Mouse (Mus musculus) limb, embryonic 15.5 days (tissue): Measurements from ENCODE around the gene Mbnl1. TPM values are rescaled to one million over a fixed set of nuclear protein-coding genes. Genes with fewer than 3 reads are reported as not detected.
"Not testable (repeated sequence)": the region's sequence is repeated elsewhere in the genome, so short reads cannot be mapped to it uniquely, and the experiment has no call there.

Experiments used
- ATAC-seq: fragments of 200-750 bp; cut with Nextera tagmentation; 2 replicates; pipeline ENCODE4 v1.8.0; 2017; ENCODE audit warnings: low read depth, moderate TSS enrichment; ENCODE audit not compliant: insufficient number of reproducible peaks, low FRiP score, low TSS enrichment
- H3K27ac ChIP-seq: fragments of 300-500 bp; sonication (generic); 2 replicates; pipeline ENCODE4 v1.5.1; 2015; ENCODE audit warnings: moderate library complexity, mild to moderate bottlenecking, inconsistent platforms
- H3K27me3 ChIP-seq: fragments of 300-500 bp; sonication (generic); 2 replicates; pipeline ENCODE4 v1.6.1; 2015; ENCODE audit warnings: inconsistent platforms
- H3K36me3 ChIP-seq: fragments of 300-500 bp; sonication (generic); 2 replicates; pipeline ENCODE4 v1.6.1; 2015; ENCODE audit warnings: inconsistent platforms
- H3K4me1 ChIP-seq: fragments of 300-500 bp; sonication (generic); 2 replicates; pipeline ENCODE4 v1.6.1; 2015; ENCODE audit warnings: inconsistent platforms
- H3K4me2 ChIP-seq: fragments of 300-500 bp; sonication (generic); 2 replicates; pipeline ENCODE4 v1.6.1; 2015; ENCODE audit warnings: mild to moderate bottlenecking, inconsistent platforms
- H3K4me3 ChIP-seq: fragments of 300-500 bp; sonication (generic); 2 replicates; pipeline ENCODE4 v1.5.1; 2015; ENCODE audit warnings: mild to moderate bottlenecking, inconsistent platforms
- H3K9ac ChIP-seq: fragments of 300-500 bp; sonication (generic); 2 replicates; pipeline ENCODE4 v1.6.1; 2015; ENCODE audit warnings: inconsistent platforms
- H3K9me3 ChIP-seq: fragments of 300-500 bp; sonication (generic); 2 replicates; pipeline ENCODE4 v1.6.1; 2016; ENCODE audit warnings: inconsistent platforms
- WGBS: fragments of 180-500 bp; shearing (Covaris S2); methylation state at CpG from one replicate; pipeline ENCODE4 v1.1.7; 2015; 5-methylcytosine and 5-hydroxymethylcytosine counted together
- polyA plus RNA-seq: library from polyadenylated mRNA; unstranded; fragments of >200 nt; fragmentation: Nextera tagmentation; extraction: Ambion mirVana; gene quantifications from 2 replicates; pipeline ENCODE4 v1.2.1, GENCODE M21; 2015

Gene Mbnl1
- polyA plus RNA-seq, 1 experiment from 2014 or later = 109 TPM

DNA sequence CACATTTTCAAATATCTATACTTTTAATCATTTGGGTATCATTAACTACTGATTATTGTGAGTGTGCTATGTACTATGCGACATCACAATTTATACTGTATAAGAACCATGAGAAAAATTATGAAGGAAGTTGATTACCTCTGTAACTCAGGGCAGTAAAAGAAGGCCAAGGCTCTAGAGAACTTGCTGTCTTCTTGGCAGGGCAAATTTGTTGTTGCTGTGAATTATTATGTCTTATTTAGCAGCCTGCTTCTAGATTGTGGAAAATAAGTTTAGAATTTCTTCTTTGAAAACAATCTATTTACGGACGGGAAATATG lies 2.0 kb downstream of the Mbnl1 start:
- H3K36me3 ChIP-seq = no peaks in the 10 kb centered on the region
- WGBS = 89% methylated on average over 3 of the region's 3 CpGs
- no peak overlapping the region for H3K4me2 ChIP-seq
- no peak overlapping the region for H3K4me3 ChIP-seq
- no peak overlapping the region for H3K27ac ChIP-seq
- no peak for ATAC-seq
- no peaks in the 10 kb centered on the region for H3K4me1 ChIP-seq
- no peak overlapping the region for H3K9ac ChIP-seq
- no peaks in the 10 kb centered on the region for H3K9me3 ChIP-seq
- H3K27me3 ChIP-seq = no peaks in the 10 kb centered on the region

DNA sequence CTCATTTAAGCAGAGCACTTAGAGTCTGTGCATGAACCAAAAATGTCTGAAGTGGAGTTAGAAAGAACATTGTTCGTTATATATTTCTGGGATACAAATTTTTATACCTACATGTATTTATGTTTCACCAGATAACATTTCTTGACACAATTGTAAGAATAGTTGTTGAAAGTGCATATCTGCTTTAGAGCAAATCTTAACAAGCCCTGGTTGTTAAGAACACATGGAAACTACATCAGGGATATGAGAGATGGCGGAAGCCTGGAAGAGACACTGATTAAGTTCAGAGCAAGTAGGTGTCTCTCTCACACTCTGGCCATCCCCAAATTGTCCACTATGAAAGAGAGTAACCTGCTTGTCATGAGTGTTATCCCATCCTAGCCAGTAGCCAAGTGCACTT lies 2.4 kb downstream of the Mbnl1 start:
- H3K9me3 ChIP-seq = no peaks in the 10 kb centered on the region
- H3K27ac ChIP-seq = no peak overlapping the region
- no peak overlapping the region for H3K9ac ChIP-seq
- no peak overlapping the region for H3K4me2 ChIP-seq
- H3K36me3 ChIP-seq = no peaks in the 10 kb centered on the region
- ATAC-seq = no peak
- H3K4me3 ChIP-seq = no peak overlapping the region
- 89% methylated on average over 2 of the region's 2 CpGs for WGBS
- H3K27me3 ChIP-seq = no peaks in the 10 kb centered on the region
- no peaks in the 10 kb centered on the region for H3K4me1 ChIP-seq

DNA sequence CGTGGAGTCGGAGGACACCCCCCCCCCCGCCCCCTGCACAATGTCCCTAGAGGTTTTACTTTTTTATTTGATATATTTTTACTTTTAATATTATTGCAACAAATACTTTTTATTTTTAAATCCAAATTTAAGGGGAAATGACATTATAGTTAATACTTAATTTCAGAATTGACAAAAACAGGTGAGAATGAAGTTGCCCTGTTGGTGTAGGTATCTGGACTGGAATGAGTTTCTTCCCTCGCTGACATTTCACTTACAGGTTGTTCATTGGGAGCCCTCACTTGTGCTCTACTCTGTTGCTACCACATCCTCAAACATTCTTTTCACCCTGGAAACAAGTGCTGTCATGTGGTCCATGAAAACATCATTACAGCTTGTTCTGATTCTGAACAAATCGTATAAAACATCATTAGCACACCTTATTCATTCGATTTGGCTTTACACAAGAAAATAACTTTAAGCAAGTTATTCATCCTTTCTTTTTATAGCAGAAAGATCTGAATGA lies 4.2 kb downstream of the Mbnl1 start:
- Histone ChIP-seq H3K9ac (no peak overlapping the region), H3K9me3 (no peaks in the 10 kb centered on the region), H3K27me3 (no peaks in the 10 kb centered on the region), H3K36me3 (no peaks in the 10 kb centered on the region), H3K4me1 (no peaks in the 10 kb centered on the region), H3K4me3 (no peak overlapping the region), H3K4me2 (no peak overlapping the region), H3K27ac (no peak overlapping the region)
- 81% methylated on average over 6 of the region's 6 CpGs for WGBS
- ATAC-seq = no peak

DNA sequence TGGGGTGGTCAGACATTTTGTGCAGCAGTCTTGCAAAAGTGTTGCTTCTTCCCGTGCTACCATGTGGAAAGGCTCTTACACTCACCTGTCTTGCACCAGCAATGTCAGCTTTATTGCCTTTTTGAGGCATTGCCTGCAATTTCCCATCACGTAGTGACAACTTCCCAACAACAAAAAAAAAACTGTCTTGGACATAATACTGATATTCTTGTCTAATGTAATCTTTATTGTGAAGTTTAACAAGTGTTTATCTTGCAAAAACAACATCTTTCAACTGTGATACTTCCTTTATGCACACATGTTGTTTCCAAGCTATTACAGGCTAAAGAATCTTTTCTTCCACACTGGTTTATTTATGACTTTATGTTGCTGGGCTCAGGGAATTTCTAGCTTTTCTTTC lies 5.8 kb downstream of the Mbnl1 start:
- Histone ChIP-seq H3K27ac (no peak overlapping the region), H3K9ac (no peak overlapping the region), H3K4me2 (no peak overlapping the region), H3K4me3 (no peak overlapping the region), H3K9me3 (no peaks in the 10 kb centered on the region), H3K4me1 (no peaks in the 10 kb centered on the region), H3K36me3 (no peaks in the 10 kb centered on the region), H3K27me3 (no peaks in the 10 kb centered on the region)
- ATAC-seq = no peak
- WGBS = 36% methylated on average over 2 of the region's 2 CpGs

DNA sequence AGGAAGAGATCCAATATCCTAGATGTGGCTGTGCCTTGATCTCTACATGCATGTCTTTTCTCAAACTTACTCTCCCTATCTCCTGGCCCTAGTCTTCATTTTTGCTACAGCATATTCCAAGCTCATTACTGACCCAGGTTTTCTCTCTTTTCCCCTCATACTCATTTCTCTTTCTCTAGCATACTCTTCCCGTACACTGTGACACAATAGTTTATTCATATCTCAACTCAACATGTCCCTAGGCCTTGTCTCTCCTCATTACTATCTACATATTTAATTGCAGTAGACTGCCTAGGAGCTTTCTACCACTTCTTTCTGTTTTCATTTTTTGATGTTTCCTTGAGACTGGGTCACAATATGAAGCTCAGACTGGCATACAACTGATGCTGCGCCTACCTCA lies 8.1 kb downstream of the Mbnl1 start:
- Histone ChIP-seq H3K4me1 (peaks cover 8% of the 10 kb centered on the region), H3K4me2 (no peak overlapping the region), H3K4me3 (no peak overlapping the region), H3K27ac (no peak overlapping the region), H3K9me3 (no peaks in the 10 kb centered on the region), H3K27me3 (no peaks in the 10 kb centered on the region), H3K36me3 (no peaks in the 10 kb centered on the region), H3K9ac (no peak overlapping the region)
- WGBS = 80% methylated on average over 2 of the region's 2 CpGs
- no peak for ATAC-seq

DNA sequence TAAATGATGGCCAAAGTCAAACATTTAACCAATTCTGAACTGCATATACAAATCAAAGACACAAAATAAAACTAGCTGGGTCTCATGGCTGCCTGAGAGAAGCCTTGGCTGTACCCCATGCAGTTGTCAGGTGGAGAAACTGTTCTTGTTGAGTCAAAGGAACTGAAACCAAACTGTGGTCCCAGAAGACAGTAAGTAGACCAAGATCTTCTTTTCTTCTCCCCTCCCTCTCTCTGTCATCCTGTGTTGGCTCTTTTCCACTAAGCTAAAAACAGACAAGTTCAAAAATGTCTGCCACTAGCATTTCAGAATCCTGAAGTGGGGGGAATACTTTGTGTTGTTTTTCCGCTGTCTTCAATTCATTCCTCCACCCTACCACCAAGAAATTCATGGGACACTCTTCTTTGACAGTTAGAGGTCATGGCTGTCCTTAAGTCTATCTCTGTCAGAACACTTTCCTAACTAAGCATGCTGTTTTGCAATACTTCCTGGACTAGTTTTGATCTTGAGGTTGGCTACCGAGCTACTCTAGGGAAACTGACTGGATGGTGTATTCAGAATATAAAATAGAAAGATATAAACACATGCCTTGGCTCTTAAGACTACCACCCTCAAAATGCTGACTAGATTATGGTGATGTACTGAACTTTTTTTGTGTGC lies 9.2 kb downstream of the Mbnl1 start:
- WGBS = 88% methylated on average over 2 of the region's 2 CpGs
- Histone ChIP-seq H3K27me3 (no peaks in the 10 kb centered on the region), H3K27ac (no peak overlapping the region), H3K36me3 (no peaks in the 10 kb centered on the region), H3K4me1 (peaks cover 8% of the 10 kb centered on the region), H3K9ac (no peak overlapping the region), H3K4me3 (no peak overlapping the region), H3K9me3 (no peaks in the 10 kb centered on the region), H3K4me2 (no peak overlapping the region)
- ATAC-seq = no peak

DNA sequence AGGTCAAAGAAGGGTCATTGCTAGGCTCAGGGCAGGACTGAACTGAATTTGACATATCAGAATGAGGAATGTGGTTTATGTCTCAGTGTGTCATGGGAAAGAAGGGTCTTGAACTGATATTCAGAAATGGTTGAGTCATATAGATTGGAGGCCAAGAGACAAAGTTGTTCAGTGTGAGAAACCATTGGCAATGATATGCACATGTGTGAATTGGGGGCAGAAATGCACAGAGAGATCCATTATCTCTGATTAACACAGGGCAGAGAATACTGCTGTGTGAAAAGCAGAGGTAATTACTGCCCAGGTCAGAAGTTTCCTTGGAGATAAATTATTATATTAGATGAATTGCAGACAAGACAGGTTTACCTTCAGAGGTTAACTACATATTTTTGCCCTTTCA lies 10.7 kb downstream of the Mbnl1 start:
- no peak for ATAC-seq
- Histone ChIP-seq H3K4me2 (no peak overlapping the region), H3K27me3 (no peaks in the 10 kb centered on the region), H3K27ac (no peak overlapping the region), H3K4me1 (peaks cover 8% of the 10 kb centered on the region), H3K36me3 (no peaks in the 10 kb centered on the region), H3K4me3 (no peak overlapping the region), H3K9me3 (no peaks in the 10 kb centered on the region), H3K9ac (no peak overlapping the region)

DNA sequence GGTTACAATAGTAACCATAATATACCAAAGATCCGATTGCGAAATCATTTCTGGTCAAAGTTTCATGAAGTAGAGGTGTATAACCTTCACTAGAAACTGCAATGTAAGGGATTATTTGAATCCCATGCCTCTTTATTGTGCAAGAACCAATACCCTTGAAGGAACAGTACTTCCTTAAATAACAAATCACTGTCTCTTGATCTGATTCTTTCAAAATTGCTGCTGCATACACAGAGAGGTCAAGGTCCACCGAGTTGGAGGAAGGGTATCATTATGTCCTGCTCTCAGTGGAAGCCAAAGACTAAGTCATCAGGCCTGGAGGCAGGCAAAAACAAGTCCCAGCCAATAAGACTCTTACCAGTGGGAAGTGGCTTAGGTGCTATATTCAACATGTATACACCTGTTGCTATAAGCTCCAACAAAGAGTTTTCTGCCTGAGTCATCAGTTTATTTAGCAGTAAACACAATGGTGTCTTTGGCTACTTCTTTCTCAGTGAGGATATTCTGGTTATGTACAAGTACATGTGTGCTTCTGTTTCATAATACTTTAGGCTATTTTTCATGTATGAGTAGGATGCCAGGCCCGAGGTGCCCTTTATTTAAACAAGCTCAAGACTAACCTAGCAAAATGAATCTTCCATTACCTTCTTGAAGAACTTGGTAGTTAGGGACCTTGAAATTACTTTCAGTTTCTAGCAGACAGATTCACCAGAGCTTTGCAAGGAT lies 13.5 kb downstream of the Mbnl1 start:
- H3K4me1 ChIP-seq = peaks cover 8% of the 10 kb centered on the region
- H3K27me3 ChIP-seq = no peaks in the 10 kb centered on the region
- H3K9me3 ChIP-seq = no peaks in the 10 kb centered on the region
- WGBS = 86% methylated on average over 4 of the region's 4 CpGs
- H3K36me3 ChIP-seq = no peaks in the 10 kb centered on the region
- no peak overlapping the region for H3K4me3 ChIP-seq
- H3K9ac ChIP-seq = no peak overlapping the region
- ATAC-seq = no peak
- no peak overlapping the region for H3K4me2 ChIP-seq
- H3K27ac ChIP-seq = no peak overlapping the region

DNA sequence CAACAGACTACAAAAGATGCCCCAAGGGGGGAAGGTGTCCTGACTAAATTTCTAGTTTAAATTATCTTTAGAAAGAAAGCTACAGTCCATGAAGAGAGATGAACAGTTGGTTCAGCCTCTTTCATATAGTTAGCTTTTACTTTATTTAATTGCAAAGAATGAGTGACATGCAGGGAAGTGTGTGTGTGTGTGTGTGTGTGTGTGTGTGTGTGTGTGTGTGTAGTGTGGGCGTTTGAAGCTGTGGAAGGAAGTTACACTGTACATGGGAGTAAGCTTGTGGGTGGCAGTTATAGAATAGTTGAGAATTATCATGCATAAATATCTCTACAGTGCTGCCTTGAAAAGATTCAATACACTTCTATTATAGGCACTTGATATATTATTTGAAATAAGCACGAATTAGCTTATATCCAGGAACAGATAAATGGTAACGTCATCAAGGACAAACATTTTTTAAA lies 14.1 kb downstream of the Mbnl1 start:
- ATAC-seq = no peak
- Histone ChIP-seq H3K9ac (no peak overlapping the region), H3K27me3 (no peaks in the 10 kb centered on the region), H3K4me2 (no peak overlapping the region), H3K36me3 (no peaks in the 10 kb centered on the region), H3K4me1 (peaks cover 8% of the 10 kb centered on the region), H3K27ac (no peak overlapping the region), H3K9me3 (no peaks in the 10 kb centered on the region), H3K4me3 (no peak overlapping the region)
- WGBS = 82% methylated on average over 3 of the region's 3 CpGs

DNA sequence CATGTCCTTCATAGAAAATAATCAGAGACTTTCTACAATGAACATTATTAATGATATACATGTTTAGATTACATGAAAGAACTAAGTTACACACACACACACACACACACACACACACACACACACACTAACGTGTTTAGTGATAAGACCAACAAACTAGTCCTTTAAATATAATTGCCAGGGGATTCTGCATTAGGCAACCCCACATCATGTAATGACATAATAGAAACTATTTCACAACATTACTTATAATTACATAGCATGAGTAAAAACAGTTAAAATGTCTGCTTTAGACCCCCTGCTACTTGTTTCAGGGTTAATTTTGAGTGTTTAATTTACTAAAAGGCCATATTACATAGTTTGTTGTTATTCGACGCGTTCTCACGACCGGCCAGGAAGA lies 16.9 kb downstream of the Mbnl1 start:
- no peak overlapping the region for H3K27ac ChIP-seq
- no peak for ATAC-seq
- WGBS = 92% methylated on average over 6 of the region's 6 CpGs

DNA sequence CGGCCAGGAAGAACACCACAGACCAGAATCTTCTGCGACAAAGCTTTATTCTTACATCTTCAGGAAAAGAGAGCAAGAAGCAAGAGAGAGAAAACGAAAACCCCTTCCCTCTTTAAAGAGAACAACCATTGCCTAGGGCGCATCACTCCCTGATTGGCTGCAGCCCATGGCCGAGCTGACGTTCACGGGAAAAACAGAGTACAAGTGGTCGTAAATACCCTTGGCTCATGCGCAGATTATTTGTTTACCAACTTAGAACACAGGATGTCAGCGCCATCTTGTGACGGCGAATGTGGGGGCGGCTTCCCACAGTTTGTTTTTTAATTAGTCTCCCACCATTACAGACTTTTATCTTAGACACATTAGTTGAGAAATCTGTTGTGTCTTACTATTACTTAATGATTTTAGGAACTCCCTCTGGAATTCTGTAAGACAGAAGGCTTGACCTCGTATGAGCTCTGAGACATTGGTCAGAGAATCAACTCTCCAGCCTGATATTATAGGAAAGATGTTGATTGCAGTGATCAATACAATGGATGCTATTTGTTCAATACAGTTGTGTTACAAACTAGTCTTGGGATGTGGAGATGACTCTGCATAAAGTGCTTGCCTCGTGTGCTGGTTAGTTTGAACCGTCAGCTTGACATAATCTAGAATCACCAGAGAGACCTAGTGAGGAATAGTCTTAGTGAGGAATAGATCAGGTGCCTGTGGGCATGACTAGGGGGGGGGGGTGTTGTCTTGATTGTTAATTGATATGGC lies 22.3 kb downstream of the Mbnl1 start:
- WGBS = 66% methylated on average over 9 of the region's 16 CpGs

More for the DNA sequence above, 16.9 kb downstream of the Mbnl1 start:
- Histone ChIP-seq H3K4me3 (no peak overlapping the region), H3K9me3 (no peaks in the 10 kb centered on the region), H3K4me1 (peaks cover 4% of the 10 kb centered on the region), H3K4me2 (no peak overlapping the region), H3K36me3 (no peaks in the 10 kb centered on the region), H3K27me3 (no peaks in the 10 kb centered on the region), H3K9ac (no peak overlapping the region)

DNA sequence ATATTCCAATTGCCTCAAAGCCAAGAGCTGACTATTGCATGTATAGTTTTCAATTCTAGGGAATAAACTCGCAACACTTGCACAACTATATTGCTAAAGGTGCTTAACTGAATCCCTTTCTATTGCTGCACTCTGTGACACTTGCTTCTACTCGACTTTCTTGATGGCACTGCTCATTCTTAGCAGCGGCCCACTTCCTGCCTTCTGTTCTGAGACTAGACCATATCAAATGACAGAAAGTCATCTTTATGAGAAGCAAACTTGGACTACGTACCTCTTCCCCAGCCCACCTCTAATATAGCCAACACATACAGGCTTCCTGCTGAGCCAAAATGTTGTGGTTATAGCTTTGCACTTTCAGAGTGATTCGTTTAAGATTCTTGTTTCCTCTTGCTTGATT lies 23.6 kb downstream of the Mbnl1 start:
- no peak overlapping the region for H3K4me2 ChIP-seq
- 58% methylated on average over 5 of the region's 5 CpGs for WGBS

More for the DNA sequence above, 22.3 kb downstream of the Mbnl1 start:
- H3K9me3 ChIP-seq, H3K4me3 ChIP-seq, H3K9ac ChIP-seq, ATAC-seq, H3K36me3 ChIP-seq, H3K27ac ChIP-seq, H3K4me2 ChIP-seq, H3K27me3 ChIP-seq: not testable (repeated sequence)
- H3K4me1 ChIP-seq = peaks cover 14% of the 10 kb centered on the region; the same call in 1 of the 2 replicates

More for the DNA sequence above, 23.6 kb downstream of the Mbnl1 start:
- Histone ChIP-seq H3K36me3 (no peaks in the 10 kb centered on the region), H3K27ac (no peak overlapping the region), H3K27me3 (no peaks in the 10 kb centered on the region), H3K4me1 (peaks cover 14% of the 10 kb centered on the region; the same call in 1 of the 2 replicates), H3K9ac (no peak overlapping the region), H3K9me3 (no peaks in the 10 kb centered on the region), H3K4me3 (no peak overlapping the region)
- no peak for ATAC-seq
